Mouse (Mus musculus) megakaryocyte, embryonic 14.5 days (primary cell): ENCODE data around the gene Rspry1.

Experiments
- FLI1 ChIP-seq: IDR thresholded peaks from 2 replicates; pipeline ENCODE4 v1.6.1; 2012; ENCODE audit warnings: low read length, inconsistent platforms, mixed read lengths
- GATA1 ChIP-seq: IDR thresholded peaks from 3 replicates; pipeline ENCODE4 v1.6.1; 2012; ENCODE audit warnings: mixed read lengths, low read length, inconsistent platforms, borderline replicate concordance

- TF ChIP-seq GATA1: no peak
- no peak for TF ChIP-seq FLI1
These were observed 29.8 kb upstream of the Rspry1 start for GRCm38 (mm10) chr8:94571896-94572295.
